Mouse (Mus musculus) MEL (cell line): ENCODE data around the gene Rab11fip4. TPM values are rescaled to one million over a fixed set of nuclear protein-coding genes. Genes with fewer than 3 reads are reported as not detected.

ENCODE experiments used
- DNase-seq: peaks from one replicate; pipeline ENCODE4 v3.0.0; 2011; ENCODE audit warnings: low read depth, low spot score
- H3K27ac ChIP-seq: 2 replicates; pipeline ENCODE4 v1.5.1; 2012; ENCODE audit warnings: low read depth, mild to moderate bottlenecking, control low read depth, low read length, moderate library complexity; ENCODE audit not compliant: control insufficient read depth
- H3K27me3 ChIP-seq, 2 experiments: fragments of 150-350 bp in 1 of 2; sonication (generic) in 1 of 2; 2 replicates each; pipeline ENCODE4 v1.6.1; 2012; ENCODE audit warnings: low read length in 2 of 2, mild to moderate bottlenecking in 2 of 2, improper control_type of control experiment in 1 of 2, moderate library complexity in 1 of 2; ENCODE audit not compliant: insufficient read depth in 2 of 2, control insufficient read depth in 1 of 2
- H3K36me3 ChIP-seq, 2 experiments: 2 replicates each; pipeline ENCODE4 v1.6.1; 2012 to 2014; ENCODE audit warnings: low read length in 2 of 2, improper control_type of control experiment in 1 of 2, inconsistent platforms in 1 of 2, mild to moderate bottlenecking in 1 of 2; ENCODE audit not compliant: insufficient read depth in 2 of 2, control insufficient read depth in 1 of 2
- H3K4me1 ChIP-seq, 2 experiments: fragments of 150-350 bp in 1 of 2; sonication (generic) in 1 of 2; 2 replicates each; pipeline ENCODE4 v1.6.1; 2012; ENCODE audit warnings: low read length in 2 of 2, improper control_type of control experiment in 1 of 2, mild to moderate bottlenecking in 1 of 2; ENCODE audit not compliant: insufficient read depth in 2 of 2, control insufficient read depth in 1 of 2
- H3K4me3 ChIP-seq, 2 experiments: fragments of 150-350 bp in 1 of 2; sonication (generic) in 1 of 2; 2 replicates each; pipeline ENCODE4 v1.5.1; 2012; ENCODE audit warnings: low read depth in 2 of 2, low read length in 2 of 2, mild to moderate bottlenecking in 2 of 2, moderate library complexity in 2 of 2, control low read depth in 1 of 2, improper control_type of control experiment in 1 of 2; ENCODE audit not compliant: control insufficient read depth in 1 of 2, insufficient read depth in 1 of 2
- H3K79me2 ChIP-seq: 2 replicates; pipeline ENCODE4 v1.6.1; 2012; ENCODE audit warnings: mild to moderate bottlenecking, low read length, moderate library complexity; ENCODE audit not compliant: control insufficient read depth, poor library complexity, insufficient read depth
- H3K9ac ChIP-seq: 2 replicates; pipeline ENCODE4 v1.6.1; 2012; ENCODE audit warnings: low read depth, mild to moderate bottlenecking, control low read depth, low read length, moderate library complexity; ENCODE audit not compliant: control insufficient read depth, poor library complexity, severe bottlenecking
- H3K9me3 ChIP-seq: fragments of 150-350 bp; sonication (generic); replicated peaks from 2 replicates; pipeline ENCODE4 v1.6.1; 2012; ENCODE audit warnings: mild to moderate bottlenecking, low read length, improper control_type of control experiment, moderate library complexity; ENCODE audit not compliant: insufficient read depth
- CHD1 ChIP-seq: IDR thresholded peaks from 2 replicates; pipeline ENCODE4 v1.6.1; 2012; ENCODE audit warnings: low read depth, mild to moderate bottlenecking, inconsistent platforms, low read length, improper control_type of control experiment
- CTCF ChIP-seq, 3 experiments: IDR thresholded peaks in 2 of 3; conservative IDR thresholded peaks in 1 of 3; 2 replicates each; pipeline ENCODE4 v1.5.1; 2011 to 2012; ENCODE audit warnings: low read length in 3 of 3, low read depth in 2 of 3, mild to moderate bottlenecking in 2 of 3, improper control_type of control experiment in 1 of 3, inconsistent platforms in 1 of 3, mixed read lengths in 1 of 3, moderate library complexity in 1 of 3; ENCODE audit not compliant: control insufficient read depth in 1 of 3, insufficient read depth in 1 of 3, poor library complexity in 1 of 3, severe bottlenecking in 1 of 3
- E2F4 ChIP-seq: IDR thresholded peaks from 2 replicates; pipeline ENCODE4 v1.6.1; 2011; ENCODE audit warnings: low read depth, low read length, improper control_type of control experiment, borderline replicate concordance
- ELF1 ChIP-seq: IDR thresholded peaks from 2 replicates; pipeline ENCODE4 v1.6.1; 2014; ENCODE audit warnings: low read depth, mild to moderate bottlenecking, inconsistent platforms, low read length, improper control_type of control experiment, moderate library complexity
- GABPA ChIP-seq: IDR thresholded peaks from 2 replicates; pipeline ENCODE4 v1.6.1; 2012; ENCODE audit warnings: low read depth, mild to moderate bottlenecking, inconsistent platforms, low read length, improper control_type of control experiment, moderate library complexity
- GATA1 ChIP-seq: IDR thresholded peaks from 2 replicates; pipeline ENCODE4 v1.6.1; 2011; ENCODE audit warnings: low read depth, low read length, improper control_type of control experiment
- HCFC1 ChIP-seq: IDR thresholded peaks from 2 replicates; pipeline ENCODE4 v1.6.1; 2012; ENCODE audit warnings: low read depth, mild to moderate bottlenecking, inconsistent platforms, low read length, improper control_type of control experiment, moderate library complexity
- KAT2A ChIP-seq: conservative IDR thresholded peaks from 2 replicates; pipeline ENCODE4 v1.6.1; 2012; ENCODE audit warnings: low read depth, low read length, improper control_type of control experiment, inconsistent platforms
- MAFK ChIP-seq: IDR thresholded peaks from 2 replicates; pipeline ENCODE4 v1.6.1; 2011; ENCODE audit warnings: low read depth, mild to moderate bottlenecking, low read length, improper control_type of control experiment, borderline replicate concordance
- MAX ChIP-seq: IDR thresholded peaks from 2 replicates; pipeline ENCODE4 v1.6.1; 2011; ENCODE audit warnings: low read length, improper control_type of control experiment
- MAZ ChIP-seq: IDR thresholded peaks from 2 replicates; pipeline ENCODE4 v1.6.1; 2012; ENCODE audit warnings: low read depth, mild to moderate bottlenecking, inconsistent platforms, low read length, improper control_type of control experiment
- MEF2A ChIP-seq: IDR thresholded peaks from 2 replicates; pipeline ENCODE4 v1.6.1; 2014; ENCODE audit warnings: low read depth, mild to moderate bottlenecking, inconsistent platforms, low read length, improper control_type of control experiment; ENCODE audit not compliant: poor library complexity, insufficient replicate concordance, severe bottlenecking; ENCODE audit errors: extremely low read depth
- MYB ChIP-seq: IDR thresholded peaks from 2 replicates; pipeline ENCODE4 v1.6.1; 2011; ENCODE audit warnings: mild to moderate bottlenecking, low read depth, low read length, improper control_type of control experiment
- NELFE ChIP-seq: IDR thresholded peaks from 2 replicates; pipeline ENCODE4 v1.6.1; 2011; ENCODE audit warnings: low read depth, low read length, improper control_type of control experiment
- NRF1 ChIP-seq: IDR thresholded peaks from 2 replicates; pipeline ENCODE4 v1.6.1; 2014; ENCODE audit warnings: low read depth, mild to moderate bottlenecking, inconsistent platforms, low read length, improper control_type of control experiment, moderate library complexity; ENCODE audit not compliant: poor library complexity, insufficient read depth, severe bottlenecking
- POLR2AphosphoS2 ChIP-seq: IDR thresholded peaks from 2 replicates; pipeline ENCODE4 v1.6.1; 2011; ENCODE audit warnings: low read length, improper control_type of control experiment
- POLR2AphosphoS5 ChIP-seq: IDR thresholded peaks from 2 replicates; pipeline ENCODE4 v1.6.1; 2012; ENCODE audit warnings: low read depth, borderline replicate concordance, mild to moderate bottlenecking, inconsistent platforms, low read length, moderate library complexity, mixed read lengths
- SMC3 ChIP-seq: IDR thresholded peaks from 2 replicates; pipeline ENCODE4 v1.6.1; 2011; ENCODE audit warnings: low read depth, low read length, improper control_type of control experiment
- TBP ChIP-seq: IDR thresholded peaks from 2 replicates; pipeline ENCODE4 v1.8.0; 2011; ENCODE audit warnings: low read depth, low read length, improper control_type of control experiment
- TCF12 ChIP-seq: IDR thresholded peaks from 2 replicates; pipeline ENCODE4 v1.6.1; 2014; ENCODE audit warnings: low read depth, mild to moderate bottlenecking, inconsistent platforms, low read length, improper control_type of control experiment, moderate library complexity
- USF2 ChIP-seq, 2 experiments: IDR thresholded peaks; 2 replicates each; pipeline ENCODE4 v1.6.1; 2011 to 2012; ENCODE audit warnings: improper control_type of control experiment in 2 of 2, low read length in 2 of 2, borderline replicate concordance in 1 of 2, inconsistent platforms in 1 of 2, low read depth in 1 of 2, mild to moderate bottlenecking in 1 of 2; ENCODE audit not compliant: insufficient read depth in 1 of 2
- ZKSCAN1 ChIP-seq: IDR thresholded peaks from 2 replicates; pipeline ENCODE4 v1.6.1; 2012; ENCODE audit warnings: low read depth, mild to moderate bottlenecking, inconsistent platforms, low read length, improper control_type of control experiment, moderate library complexity
- ZMIZ1 ChIP-seq: IDR thresholded peaks from 2 replicates; pipeline ENCODE4 v1.6.1; 2012; ENCODE audit warnings: low read depth, mild to moderate bottlenecking, inconsistent platforms, low read length, improper control_type of control experiment, moderate library complexity
- polyA plus RNA-seq, 2 experiments: library from polyadenylated mRNA; stranded (reverse) in 1 of 2; unstranded in 1 of 2; fragments of >175 nt in 1 of 2; fragments of >200 nt in 1 of 2; gene quantifications; 2 replicates each; pipeline versions ENCODE4 v1.2.1 to v1.2.4; 2012; ENCODE audit warnings: low replicate concordance in 2 of 2, low read depth in 1 of 2; ENCODE audit not compliant: insufficient read length in 2 of 2, insufficient read depth in 1 of 2, missing spikeins in 1 of 2
- total RNA-seq: library from RNA; depleted of rRNA; stranded (reverse); fragments of 300-350 nt; gene quantifications from 2 replicates; pipeline ENCODE4 v1.2.3, GENCODE M21; 2012

The Rab11fip4 gene
- total and polyA plus RNA-seq, 3 experiments, result under 0.01 to 0.03 TPM; not detected in 1

- H3K27ac ChIP-seq, result no peak overlapping the region
- no peak overlapping the region for H3K4me3 ChIP-seq
- DNase-seq, result no peak
- H3K9ac ChIP-seq, result no peak overlapping the region
- TF ChIP-seq USF2 (IDR thresholded peaks at IDR 0.05; ENCODE audit: borderline replicate concordance in 1 of 2, insufficient read depth in 1 of 2, low read depth in 1 of 2, low read length in 2 of 2) (no peak), ELF1 (no peak), SMC3 (no peak), E2F4 (no peak)
- no peaks in the 10 kb centered on the region for H3K79me2 ChIP-seq
- no peaks in the 10 kb centered on the region for H3K36me3 ChIP-seq
- no peaks in the 10 kb centered on the region for H3K4me1 ChIP-seq
- H3K9me3 ChIP-seq, result no peaks in the 10 kb centered on the region
- peaks cover 2 to 5% of the 10 kb centered on the region in 2 experiments; a peak in 3 of 4 replicates for H3K27me3 ChIP-seq
These were observed 65.5 kb downstream of the Rab11fip4 start for GRCm38 (mm10) chr11:79656491-79656890.

DNA sequence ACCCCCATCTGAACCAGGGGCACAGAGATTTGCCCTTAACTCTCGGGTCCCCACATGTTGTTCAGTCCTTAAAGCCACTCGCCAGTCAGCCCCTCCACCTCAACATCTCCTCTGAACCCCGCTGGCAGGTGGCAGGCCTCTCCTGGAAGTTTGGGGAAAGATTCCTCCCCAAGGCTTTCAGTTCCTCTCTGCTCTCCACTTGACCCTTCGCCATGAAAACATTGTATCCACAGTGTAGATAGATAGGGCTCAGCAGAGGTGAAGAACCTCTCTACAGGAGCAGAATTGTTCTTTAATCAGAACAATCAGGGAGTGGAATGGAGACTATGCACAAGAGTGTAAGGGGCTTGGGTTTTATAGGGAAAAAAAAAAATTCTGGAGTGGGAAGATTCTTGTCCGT is 66.0 kb downstream of the Rab11fip4 start:
- TF ChIP-seq GATA1 (no peak), MYB (no peak), NRF1 (no peak), ZKSCAN1 (no peak), MEF2A (no peak), ELF1 (no peak), E2F4 (no peak), KAT2A (no peak)
- TF ChIP-seq, all 39 proteins: peak for 0
- H3K27me3 ChIP-seq, result peaks cover 2 to 5% of the 10 kb centered on the region in 2 experiments; a peak in 3 of 4 replicates

GRCm38 (mm10) chr11:79658205-79658825 is 67.3 kb downstream of the Rab11fip4 start:
- no peak for DNase-seq
- no peaks in the 10 kb centered on the region for H3K36me3 ChIP-seq
- H3K27ac ChIP-seq, result no peak overlapping the region
- H3K4me3 ChIP-seq, result no peak overlapping the region
- peaks cover 2 to 3% of the 10 kb centered on the region in 2 experiments; a peak in 3 of 4 replicates for H3K27me3 ChIP-seq
- TF ChIP-seq KAT2A (no peak), ZMIZ1 (no peak), NELFE (no peak), POLR2AphosphoS5 (no peak), MAZ (no peak), CTCF (IDR thresholded peaks at IDR 0.05 in 2 of 3, conservative IDR thresholded peaks at IDR 0.05 in 1 of 3; ENCODE audit: control insufficient read depth in 1 of 3, insufficient read depth in 1 of 3, low read depth in 2 of 3, low read length in 3 of 3, poor library complexity in 1 of 3, severe bottlenecking in 1 of 3) (no peak), CHD1 (no peak), HCFC1 (no peak), ZKSCAN1 (no peak), TCF12 (no peak), TBP (no peak), MAX (no peak), GABPA (no peak), MAFK (no peak), POLR2AphosphoS2 (no peak)
- TF ChIP-seq, all 39 proteins: peak for 0
- Histone ChIP-seq H3K79me2 (no peaks in the 10 kb centered on the region), H3K9me3 (no peaks in the 10 kb centered on the region), H3K4me1 (peaks cover 0 to 3% of the 10 kb centered on the region in 2 experiments; a peak in 2 of 4 replicates), H3K9ac (no peak overlapping the region)

More for the DNA sequence above, 66.0 kb downstream of the Rab11fip4 start:
- Histone ChIP-seq H3K9me3 (no peaks in the 10 kb centered on the region), H3K36me3 (no peaks in the 10 kb centered on the region), H3K9ac (no peak overlapping the region), H3K4me1 (no peaks in the 10 kb centered on the region), H3K79me2 (no peaks in the 10 kb centered on the region), H3K4me3 (no peak overlapping the region), H3K27ac (no peak overlapping the region)
- DNase-seq, result no peak
